ENCODE assay signal across 20 mouse cellular contexts in genomic region chr19:4014802-4015201, GRCm38 (mm10). TPM values are rescaled to one million over a fixed set of nuclear protein-coding genes. Genes with fewer than 3 reads are reported as not detected.
DNase-seq lines count a peak whose midpoint lies in the region; ATAC-seq and TF ChIP-seq lines count a peak whose summit lies in the region.
"Had no signal": no experiment of that assay in that cellular context is flagged by ENCODE, and none has a peak within 500 bp of the region (broad histone marks: within the 10 kb centered on the region; RNA-seq: fewer than 3 reads in every experiment).

No protein-coding gene starts in this region.

- no peaks in the 10 kb centered on the region for H3K9me3 ChIP-seq in heart, embryonic 10.5 days
- H3K9me3 ChIP-seq in heart, embryonic 12.5 days (replicated peaks), result no peaks in the 10 kb centered on the region
- H3K9me3 ChIP-seq in liver, embryonic 12.5 days (replicated peaks), result no peaks in the 10 kb centered on the region
- no peaks in the 10 kb centered on the region for H3K9me3 ChIP-seq in liver, embryonic 14.5 days (ENCODE audit: control insufficient read depth, low read length)
- H3K9me3 ChIP-seq: limb, embryonic 15.5 days had no signal

- H3K4me2 ChIP-seq in heart, embryonic 12.5 days, result no peak overlapping the region
- no peak overlapping the region for H3K4me2 ChIP-seq in liver, embryonic 12.5 days
- no peak overlapping the region for H3K4me2 ChIP-seq in liver, embryonic 14.5 days (ENCODE audit: low read depth)
- H3K4me2 ChIP-seq: limb, embryonic 15.5 days had no signal

- no peak for TF ChIP-seq EP300 in liver, embryonic 14.5 days (IDR thresholded peaks at IDR 0.05; ENCODE audit: low read depth)

- peaks cover 28% of the 10 kb centered on the region for H3K4me1 ChIP-seq in heart, embryonic 10.5 days
- peaks cover 28% of the 10 kb centered on the region for H3K4me1 ChIP-seq in heart, embryonic 12.5 days (replicated peaks)
- peaks cover 64% of the 10 kb centered on the region for H3K4me1 ChIP-seq in liver, embryonic 12.5 days
- H3K4me1 ChIP-seq in liver, embryonic 14.5 days (replicated peaks; ENCODE audit: control insufficient read depth in 2 of 2, insufficient read depth in 2 of 2, low read length in 1 of 2), result peaks cover 26 to 38% of the 10 kb centered on the region in 2 experiments

- no peak overlapping the region for H3K9ac ChIP-seq in heart, embryonic 12.5 days
- H3K9ac ChIP-seq in liver, embryonic 12.5 days, result peak overlapping the region; percentile 45
- no peak overlapping the region; the same call in 1 of the 2 replicates for H3K9ac ChIP-seq in liver, embryonic 14.5 days (replicated peaks)
- H3K9ac ChIP-seq: limb, embryonic 15.5 days had no signal

- DNase-seq in heart, embryonic 10.5 days (ENCODE audit: low spot score), result no peak
- DNase-seq in liver, result no peak
- no peak for DNase-seq in liver, embryonic 14.5 days (ENCODE audit: low read depth in 3 of 3, low spot score in 3 of 3)
- DNase-seq in retina, postnatal 7 days (ENCODE audit: low read depth, low spot score), result peak; percentile 88
- no peak for DNase-seq in yolk sac, embryonic 10.5 days (ENCODE audit: low spot score)
- DNase-seq: cerebellum, postnatal 36 days; gastrocnemius, postnatal 14 days; kidney, adult 11 months; lung, postnatal 10 days; midbrain, embryonic 14.5 days; right cerebral cortex, adult 18-20 months had no signal

- no peak overlapping the region; the same call in 1 of the 2 replicates for H3K4me3 ChIP-seq in heart, embryonic 10.5 days
- no peak overlapping the region for H3K4me3 ChIP-seq in heart, embryonic 12.5 days
- no peak overlapping the region for H3K4me3 ChIP-seq in liver, embryonic 12.5 days
- H3K4me3 ChIP-seq in liver, embryonic 14.5 days (ENCODE audit: insufficient read depth in 1 of 2, low read depth in 2 of 2, low read length in 2 of 2), result no peak overlapping the region
- H3K4me3 ChIP-seq: limb, embryonic 15.5 days had no signal

- TF ChIP-seq CTCF in liver, embryonic 14.5 days (IDR thresholded peaks at IDR 0.05; ENCODE audit: low read depth), result no peak

- no peak for ATAC-seq in heart, embryonic 12.5 days (ENCODE audit: insufficient number of reproducible peaks, low FRiP score)
- ATAC-seq in liver, embryonic 12.5 days, result no peak
- ATAC-seq in liver, embryonic 14.5 days (ENCODE audit: insufficient read depth), result no peak

- H3K27me3 ChIP-seq in heart, embryonic 10.5 days (ENCODE audit: insufficient read depth, poor library complexity, severe bottlenecking), result no peaks in the 10 kb centered on the region
- no peaks in the 10 kb centered on the region for H3K27me3 ChIP-seq in heart, embryonic 12.5 days (replicated peaks)
- H3K27me3 ChIP-seq in liver, embryonic 12.5 days (replicated peaks), result no peaks in the 10 kb centered on the region
- H3K27me3 ChIP-seq in liver, embryonic 14.5 days (ENCODE audit: control insufficient read depth, insufficient read depth, low read length), result no peaks in the 10 kb centered on the region
- H3K27me3 ChIP-seq: limb, embryonic 15.5 days had no signal

- peaks cover 6% of the 10 kb centered on the region for H3K36me3 ChIP-seq in heart, embryonic 10.5 days
- H3K36me3 ChIP-seq in heart, embryonic 12.5 days, result peaks cover 11% of the 10 kb centered on the region
- H3K36me3 ChIP-seq in liver, embryonic 12.5 days, result peaks cover 15% of the 10 kb centered on the region
- no peaks in the 10 kb centered on the region for H3K36me3 ChIP-seq in liver, embryonic 14.5 days (replicated peaks; ENCODE audit: control insufficient read depth, insufficient read depth, low read depth)

- H3K27ac ChIP-seq in heart, embryonic 10.5 days, result peak overlapping the region; percentile 53
- H3K27ac ChIP-seq in heart, embryonic 12.5 days (ENCODE audit: poor library complexity, severe bottlenecking), result no peak overlapping the region
- peak overlapping the region; percentile 84 for H3K27ac ChIP-seq in liver, embryonic 12.5 days
- H3K27ac ChIP-seq in liver, embryonic 14.5 days, result peak overlapping the region; percentile 71
- H3K27ac ChIP-seq: limb, embryonic 15.5 days; stomach, postnatal 0 days had no signal

RNA-seq across cellular contexts. Expression of gene Ndufv1, which starts 2.2 kb away (rescaled TPM):
- 298 and 420 TPM in 2 replicates for polyA plus RNA-seq in heart, embryonic 10.5 days (2016; fragmentation: Nextera tagmentation; extraction: Ambion mirVana)
- 402 and 417 TPM in 2 replicates for polyA plus RNA-seq in heart, embryonic 12.5 days (2016; fragmentation: Nextera tagmentation; extraction: Ambion mirVana)
- 186 and 187 TPM in 2 replicates for polyA plus RNA-seq in liver, embryonic 12.5 days (2016; fragmentation: Nextera tagmentation; extraction: Ambion mirVana)
- polyA plus RNA-seq in liver, embryonic 14.5 days (2012; rRNA removed), result 67.5 and 84.8 TPM in 2 replicates
- polyA plus RNA-seq in liver, embryonic 14.5 days (2014; fragmentation: Nextera tagmentation; extraction: Ambion mirVana), result 159 and 168 TPM in 2 replicates

RNA-seq across cellular contexts. Expression of gene Doc2g, which starts 11.7 kb away (rescaled TPM):
- polyA plus RNA-seq in heart, embryonic 10.5 days (2016; fragmentation: Nextera tagmentation; extraction: Ambion mirVana), result 32.4 and 75.0 TPM in 2 replicates
- 74.6 and 84.9 TPM in 2 replicates for polyA plus RNA-seq in heart, embryonic 12.5 days (2016; fragmentation: Nextera tagmentation; extraction: Ambion mirVana)
- 1.3 and 1.5 TPM in 2 replicates for polyA plus RNA-seq in liver, embryonic 12.5 days (2016; fragmentation: Nextera tagmentation; extraction: Ambion mirVana)
- 1.8 and 2.2 TPM in 2 replicates for polyA plus RNA-seq in liver, embryonic 14.5 days (2012; rRNA removed)
- 0.25 and 0.45 TPM in 2 replicates for polyA plus RNA-seq in liver, embryonic 14.5 days (2014; fragmentation: Nextera tagmentation; extraction: Ambion mirVana)

RNA-seq across cellular contexts. Expression of gene Gm49405, which starts 14.4 kb away (rescaled TPM):
- polyA plus RNA-seq in heart, embryonic 10.5 days (2016; fragmentation: Nextera tagmentation; extraction: Ambion mirVana), result 4.1 and 5.2 TPM in 2 replicates
- 4.2 and 4.6 TPM in 2 replicates for polyA plus RNA-seq in heart, embryonic 12.5 days (2016; fragmentation: Nextera tagmentation; extraction: Ambion mirVana)
- polyA plus RNA-seq in liver, embryonic 12.5 days (2016; fragmentation: Nextera tagmentation; extraction: Ambion mirVana), result 0.85 and 1.1 TPM in 2 replicates
- polyA plus RNA-seq in liver, embryonic 14.5 days (2012; rRNA removed), result 0.65 and 0.73 TPM in 2 replicates
- 0.25 and 0.33 TPM in 2 replicates for polyA plus RNA-seq in liver, embryonic 14.5 days (2014; fragmentation: Nextera tagmentation; extraction: Ambion mirVana)

RNA-seq across cellular contexts. Expression of gene Nudt8, which starts 14.4 kb away (rescaled TPM):
- polyA plus RNA-seq in heart, embryonic 10.5 days (2016; fragmentation: Nextera tagmentation; extraction: Ambion mirVana), result 40.2 and 52.4 TPM in 2 replicates
- 41.0 and 44.7 TPM in 2 replicates for polyA plus RNA-seq in heart, embryonic 12.5 days (2016; fragmentation: Nextera tagmentation; extraction: Ambion mirVana)
- polyA plus RNA-seq in liver, embryonic 12.5 days (2016; fragmentation: Nextera tagmentation; extraction: Ambion mirVana), result 18.6 and 21.0 TPM in 2 replicates
- 2.1 and 2.9 TPM in 2 replicates for polyA plus RNA-seq in liver, embryonic 14.5 days (2012; rRNA removed)
- polyA plus RNA-seq in liver, embryonic 14.5 days (2014; fragmentation: Nextera tagmentation; extraction: Ambion mirVana), result 14.2 and 15.2 TPM in 2 replicates

RNA-seq across cellular contexts. Expression of gene Tbx10, which starts 22.2 kb away (rescaled TPM):
- polyA plus RNA-seq in heart, embryonic 10.5 days (2016; fragmentation: Nextera tagmentation; extraction: Ambion mirVana), result 0.45 TPM in 1 of 2 replicates, not detected in the other
- polyA plus RNA-seq in heart, embryonic 12.5 days (2016; fragmentation: Nextera tagmentation; extraction: Ambion mirVana), result not detected in 2 replicates
- polyA plus RNA-seq in liver, embryonic 12.5 days (2016; fragmentation: Nextera tagmentation; extraction: Ambion mirVana), result 1.2 and 1.3 TPM in 2 replicates
- polyA plus RNA-seq in liver, embryonic 14.5 days (2012; rRNA removed), result 0.37 and 0.50 TPM in 2 replicates
- polyA plus RNA-seq in liver, embryonic 14.5 days (2014; fragmentation: Nextera tagmentation; extraction: Ambion mirVana), result 0.28 and 0.30 TPM in 2 replicates
- polyA plus RNA-seq: forebrain, embryonic 11.5 days; frontal cortex, adult 2 months; large intestine, adult 2 months; limb, embryonic 15.5 days; midbrain, embryonic 14.5 days; stomach, postnatal 0 days; thymus, postnatal 0 days; urinary bladder, adult 2 months had no signal

Comparison
In these comparisons a context has a peak if more than half of its experiments do, and no peak if none do; other contexts are left out.
1. RNA of gene Doc2g, which starts 11.7 kb away (polyA plus RNA-seq): 74.6 to 84.9 TPM in heart, embryonic 12.5 days and 32.4 to 75.0 TPM in heart, embryonic 10.5 days; 0.25 to 2.2 TPM in liver, embryonic 14.5 days and 1.3 to 1.5 TPM in liver, embryonic 12.5 days; every median in the first group is over 10 times any median in the second.